Mouse (Mus musculus) midbrain, postnatal 0 days (tissue): ENCODE results near the gene Syt1. TPM values are rescaled to one million over a fixed set of nuclear protein-coding genes. Genes with fewer than 3 reads are reported as not detected.
A peak's percentile ranks its signal among the peaks of the same experiment; 100 is the strongest.

Experiments
- ATAC-seq: fragments of 200-750 bp; cut with Nextera tagmentation; 2 replicates; pipeline ENCODE4 v1.8.0; 2017; ENCODE audit warnings: moderate number of reproducible peaks, mild to moderate bottlenecking, moderate TSS enrichment, moderate library complexity; ENCODE audit not compliant: low FRiP score
- DNase-seq: peaks from one replicate; pipeline ENCODE4 v3.0.0-alpha.2; 2015; ENCODE audit warnings: low spot score
- H3K27ac ChIP-seq: fragments of 300-500 bp; sonication (generic); 2 replicates; pipeline ENCODE4 v1.5.1; 2014; ENCODE audit warnings: low read depth, mild to moderate bottlenecking, low read length, mixed read lengths
- H3K27me3 ChIP-seq: fragments of 300-500 bp; sonication (generic); 2 replicates; pipeline ENCODE4 v1.6.1; 2014; ENCODE audit warnings: low read length, control low read depth, mixed read lengths; ENCODE audit not compliant: insufficient read depth
- H3K36me3 ChIP-seq: fragments of 300-500 bp; sonication (generic); 2 replicates; pipeline ENCODE4 v1.6.1; 2014; ENCODE audit warnings: low read length, control low read depth, mixed read lengths; ENCODE audit not compliant: insufficient read depth
- H3K4me1 ChIP-seq: fragments of 300-500 bp; sonication (generic); 2 replicates; pipeline ENCODE4 v1.6.1; 2014; ENCODE audit warnings: mild to moderate bottlenecking, control low read depth, antibody characterized with exemption, low read length, mixed read lengths; ENCODE audit not compliant: insufficient read depth
- H3K4me2 ChIP-seq: fragments of 300-500 bp; sonication (generic); 2 replicates; pipeline ENCODE4 v1.6.1; 2014; ENCODE audit warnings: low read depth, mild to moderate bottlenecking, low read length, mixed read lengths; ENCODE audit not compliant: poor library complexity, severe bottlenecking
- H3K4me3 ChIP-seq: fragments of 300-500 bp; sonication (generic); 2 replicates; pipeline ENCODE4 v1.5.1; 2014; ENCODE audit warnings: low read depth, mild to moderate bottlenecking, low read length, moderate library complexity
- H3K9ac ChIP-seq: fragments of 300-500 bp; sonication (generic); replicated peaks from 2 replicates; pipeline ENCODE4 v1.6.1; 2014; ENCODE audit warnings: mild to moderate bottlenecking, low read length, moderate library complexity, mixed read lengths; ENCODE audit not compliant: poor library complexity, severe bottlenecking
- H3K9me3 ChIP-seq: fragments of 300-500 bp; sonication (generic); 2 replicates; pipeline ENCODE4 v1.6.1; 2016; ENCODE audit warnings: low read length, control low read depth
- CTCF ChIP-seq: IDR thresholded peaks from 2 replicates; pipeline ENCODE4 v1.5.1; 2016; ENCODE audit warnings: antibody characterized with exemption, mild to moderate bottlenecking
- WGBS: fragments of 180-500 bp; shearing (Covaris S2); extraction: QIAGEN DNeasy Blood & Tissue Kit; methylation state at CpG from one replicate; pipeline ENCODE4 v1.1.7; 2014; 5-methylcytosine and 5-hydroxymethylcytosine counted together
- polyA plus RNA-seq: library from polyadenylated mRNA; unstranded; fragments of >200 nt; fragmentation: Nextera tagmentation; extraction: Ambion mirVana; gene quantifications from 2 replicates; pipeline ENCODE4 v1.2.1, GENCODE M21; 2015
- total RNA-seq: library from RNA; depleted of rRNA; stranded (reverse); fragments of >200 nt; gene quantifications from 2 replicates; pipeline ENCODE4 v1.2.3, GENCODE M21; 2014

Syt1 gene
- total and polyA plus RNA-seq, 2 experiments from 2014 or later = 111 to 141 TPM

DNA sequence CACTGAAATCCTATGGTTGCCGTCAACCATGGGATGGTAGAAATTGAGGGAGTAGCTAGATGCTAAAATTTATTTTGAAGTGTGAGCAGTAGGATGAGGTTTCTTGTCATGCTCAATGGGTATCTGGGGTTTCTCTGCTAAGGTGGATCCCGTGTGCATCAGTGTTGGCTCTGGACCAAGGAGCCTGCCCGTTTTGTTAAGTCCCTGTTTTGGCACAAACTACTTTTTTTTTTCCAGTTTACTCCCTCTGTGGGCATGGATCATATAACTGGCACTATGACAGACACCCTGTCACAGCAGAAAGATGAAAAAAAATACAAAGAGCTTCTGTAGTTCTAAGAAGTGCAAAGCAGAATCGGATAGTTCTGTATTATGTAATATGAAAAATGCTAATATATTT, 212.0 kb downstream of the Syt1 start:
- no peaks in the 10 kb centered on the region for H3K9me3 ChIP-seq
- H3K27ac ChIP-seq = no peak overlapping the region
- ATAC-seq = no peak
- no peaks in the 10 kb centered on the region for H3K27me3 ChIP-seq
- TF ChIP-seq CTCF = no peak
- DNase-seq = peak; percentile 56
- 74% methylated on average over 4 of the region's 4 CpGs for WGBS
- no peak overlapping the region for H3K4me3 ChIP-seq
- H3K4me1 ChIP-seq = no peaks in the 10 kb centered on the region
- no peaks in the 10 kb centered on the region for H3K36me3 ChIP-seq
- H3K4me2 ChIP-seq = no peak overlapping the region
- H3K9ac ChIP-seq = no peak overlapping the region

DNA sequence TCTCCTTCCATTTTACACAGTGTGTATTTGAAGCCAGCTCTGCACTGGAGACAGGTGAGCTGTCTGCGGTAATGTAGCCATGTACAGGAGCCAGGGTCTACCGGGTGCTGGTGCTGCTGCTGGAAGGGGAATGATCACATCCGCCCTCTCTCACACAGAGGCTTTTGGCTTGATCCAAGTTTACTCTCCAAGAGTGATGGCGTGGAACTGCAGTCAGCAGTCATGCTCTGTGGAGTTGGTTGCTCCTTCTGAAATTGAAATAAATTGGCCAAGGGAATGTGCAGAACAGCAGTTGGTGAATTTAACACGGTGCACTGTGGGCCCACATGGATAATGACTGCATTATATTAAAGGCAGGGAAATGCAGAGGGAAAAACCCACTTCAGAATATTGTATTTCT, 228.0 kb downstream of the Syt1 start:
- DNase-seq (no peak), ATAC-seq (no peak)
- H3K4me3 ChIP-seq = no peak overlapping the region
- TF ChIP-seq CTCF = no peak
- no peaks in the 10 kb centered on the region for H3K27me3 ChIP-seq
- no peak overlapping the region for H3K9ac ChIP-seq
- H3K27ac ChIP-seq = no peak overlapping the region
- no peaks in the 10 kb centered on the region for H3K4me1 ChIP-seq
- H3K4me2 ChIP-seq = no peak overlapping the region
- no peaks in the 10 kb centered on the region for H3K9me3 ChIP-seq
- WGBS = 72% methylated on average over 5 of the region's 5 CpGs
- H3K36me3 ChIP-seq = no peaks in the 10 kb centered on the region

DNA sequence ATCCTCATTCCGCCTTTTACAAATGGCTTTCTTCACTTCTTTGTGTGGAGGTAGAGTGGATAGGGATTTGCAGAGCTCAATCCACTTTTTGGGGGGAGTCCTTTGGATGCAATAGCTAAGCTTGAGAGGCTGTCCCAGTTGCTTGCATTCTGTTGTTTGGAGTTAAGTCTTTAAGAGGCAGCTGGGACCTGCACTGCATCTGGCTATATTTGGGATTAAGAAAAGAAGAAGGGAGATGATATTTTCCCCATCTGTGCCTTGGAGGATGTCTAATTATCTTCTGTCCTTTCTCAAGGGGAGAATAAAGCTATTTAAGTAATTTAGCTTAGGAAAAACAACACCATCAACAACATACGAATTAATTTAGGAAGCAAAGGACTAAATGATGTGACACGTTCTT, 230.2 kb downstream of the Syt1 start:
- no peak for DNase-seq
- TF ChIP-seq CTCF = no peak
- H3K36me3 ChIP-seq = no peaks in the 10 kb centered on the region
- no peak overlapping the region for H3K4me3 ChIP-seq
- WGBS = 87% methylated on average over 3 of the region's 3 CpGs
- ATAC-seq = no peak
- H3K27ac ChIP-seq = no peak overlapping the region
- H3K4me1 ChIP-seq = no peaks in the 10 kb centered on the region
- no peaks in the 10 kb centered on the region for H3K9me3 ChIP-seq
- no peak overlapping the region for H3K9ac ChIP-seq
- no peak overlapping the region for H3K4me2 ChIP-seq
- H3K27me3 ChIP-seq = no peaks in the 10 kb centered on the region

DNA sequence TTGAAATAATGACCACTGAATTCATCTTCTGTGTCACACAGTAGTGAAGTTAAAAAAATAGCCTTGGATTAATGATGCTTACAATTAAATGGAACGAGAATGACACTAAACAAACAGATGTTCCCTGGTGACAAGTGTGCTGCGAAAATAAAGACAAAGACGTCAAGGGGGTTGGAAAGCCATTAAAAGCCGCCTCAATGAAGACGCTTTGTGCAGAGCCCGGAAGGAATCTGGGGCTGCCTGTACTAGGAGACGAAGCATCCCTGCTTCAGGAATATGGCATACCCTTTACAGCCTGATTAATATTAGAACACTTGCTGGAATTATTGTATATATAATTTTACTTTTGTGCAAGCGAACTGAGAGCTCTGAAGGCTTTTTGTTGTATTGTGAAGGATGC, 234.0 kb downstream of the Syt1 start:
- Histone ChIP-seq H3K4me2 (no peak overlapping the region), H3K9me3 (no peaks in the 10 kb centered on the region), H3K9ac (no peak overlapping the region), H3K27ac (no peak overlapping the region), H3K4me3 (no peak overlapping the region), H3K4me1 (no peaks in the 10 kb centered on the region), H3K36me3 (no peaks in the 10 kb centered on the region), H3K27me3 (no peaks in the 10 kb centered on the region)
- no peak for TF ChIP-seq CTCF
- WGBS = 37% methylated on average over 8 of the region's 8 CpGs
- no peak for DNase-seq
- ATAC-seq = no peak

DNA sequence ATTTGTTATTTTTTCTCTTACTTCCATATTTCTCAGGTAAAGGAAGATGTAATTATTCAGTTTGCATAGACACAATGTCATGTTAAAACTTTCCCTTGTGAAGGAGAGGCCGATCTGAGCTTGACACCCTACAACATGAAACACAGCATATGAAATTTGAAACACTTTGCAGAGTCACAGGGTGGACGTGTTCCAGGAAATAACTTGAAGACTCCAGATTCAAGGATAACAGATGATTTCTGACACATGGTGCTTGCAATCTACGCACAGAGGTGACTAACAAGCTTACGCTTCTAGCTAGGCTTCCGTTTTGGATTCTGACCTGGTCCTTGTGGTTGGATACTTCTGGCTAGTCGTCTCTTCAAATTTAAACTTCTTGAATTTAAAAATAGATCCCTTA, 239.7 kb downstream of the Syt1 start:
- Histone ChIP-seq H3K9ac (no peak overlapping the region), H3K4me3 (no peak overlapping the region), H3K36me3 (no peaks in the 10 kb centered on the region), H3K27me3 (no peaks in the 10 kb centered on the region), H3K9me3 (no peaks in the 10 kb centered on the region), H3K4me1 (no peaks in the 10 kb centered on the region), H3K4me2 (no peak overlapping the region), H3K27ac (no peak overlapping the region)
- TF ChIP-seq CTCF = no peak
- ATAC-seq = no peak
- no peak for DNase-seq
- WGBS = 84% methylated on average over 6 of the region's 6 CpGs

DNA sequence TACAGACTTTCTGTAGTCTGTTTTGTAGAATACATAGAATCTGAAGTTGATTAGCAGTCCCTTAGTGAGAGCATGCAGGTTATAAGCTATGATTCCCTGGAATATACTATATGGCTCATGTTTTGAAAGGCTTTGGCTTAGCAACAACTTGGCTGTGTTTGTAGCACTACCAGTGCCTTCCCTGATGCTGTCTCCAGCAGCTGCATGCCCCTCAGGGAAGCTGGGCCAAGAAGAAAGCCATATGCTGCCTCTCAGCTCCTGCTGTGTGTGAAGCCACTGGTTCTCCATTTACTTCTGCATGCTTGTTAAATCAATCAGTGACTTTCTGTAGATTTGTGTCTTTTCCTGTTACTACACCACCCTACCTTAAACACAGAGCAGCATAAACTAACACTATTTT, 245.2 kb downstream of the Syt1 start:
- H3K4me1 ChIP-seq = no peaks in the 10 kb centered on the region
- no peak overlapping the region for H3K9ac ChIP-seq
- DNase-seq (peak; percentile 57), ATAC-seq (no peak)
- no peak overlapping the region for H3K27ac ChIP-seq
- H3K4me3 ChIP-seq = no peak overlapping the region
- H3K36me3 ChIP-seq = no peaks in the 10 kb centered on the region
- no peak for TF ChIP-seq CTCF
- no peak overlapping the region for H3K4me2 ChIP-seq
- H3K27me3 ChIP-seq = no peaks in the 10 kb centered on the region
- no peaks in the 10 kb centered on the region for H3K9me3 ChIP-seq

DNA sequence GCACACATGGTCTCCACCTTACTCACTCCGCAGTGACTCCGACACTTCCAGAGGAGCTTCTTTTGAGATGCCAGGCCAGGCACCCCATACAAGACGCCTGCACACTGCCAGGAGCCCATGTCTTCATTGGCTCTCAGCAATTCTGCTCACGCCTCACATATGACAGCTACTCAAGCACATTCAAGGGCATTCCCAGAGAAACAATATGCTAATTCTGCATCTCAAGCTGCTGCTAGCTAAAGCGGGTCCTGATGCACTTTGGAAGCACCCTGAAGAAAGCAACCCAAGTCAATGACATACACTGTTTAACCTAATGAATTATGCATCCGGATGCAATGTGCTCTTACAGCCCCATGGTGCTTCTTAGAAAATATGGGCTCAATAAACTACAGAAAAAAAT, 247.1 kb downstream of the Syt1 start:
- no peaks in the 10 kb centered on the region for H3K36me3 ChIP-seq
- TF ChIP-seq CTCF = no peak
- H3K4me3 ChIP-seq = no peak overlapping the region
- no peaks in the 10 kb centered on the region for H3K4me1 ChIP-seq
- H3K4me2 ChIP-seq = no peak overlapping the region
- DNase-seq (peak; percentile 66), ATAC-seq (peak; percentile 44; the same call in 1 of the 2 replicates)
- WGBS = 72% methylated on average over 6 of the region's 6 CpGs
- no peaks in the 10 kb centered on the region for H3K27me3 ChIP-seq
- no peaks in the 10 kb centered on the region for H3K9me3 ChIP-seq
- H3K9ac ChIP-seq = no peak overlapping the region
- H3K27ac ChIP-seq = no peak overlapping the region
